Mouse (Mus musculus) hindlimb bud, embryonic 11.5 days (tissue): ENCODE measurements around the gene Ltbp1.

ENCODE experiments used
- DNase-seq: peaks from one replicate; pipeline ENCODE4 v3.0.0-alpha.2; 2012; ENCODE audit warnings: low read depth, low spot score; ENCODE audit errors: extremely low spot score

Gene Ltbp1

GRCm38 (mm10) chr17:75347414-75347813, 342.0 kb downstream of the Ltbp1 start:
- no peak for DNase-seq

DNA sequence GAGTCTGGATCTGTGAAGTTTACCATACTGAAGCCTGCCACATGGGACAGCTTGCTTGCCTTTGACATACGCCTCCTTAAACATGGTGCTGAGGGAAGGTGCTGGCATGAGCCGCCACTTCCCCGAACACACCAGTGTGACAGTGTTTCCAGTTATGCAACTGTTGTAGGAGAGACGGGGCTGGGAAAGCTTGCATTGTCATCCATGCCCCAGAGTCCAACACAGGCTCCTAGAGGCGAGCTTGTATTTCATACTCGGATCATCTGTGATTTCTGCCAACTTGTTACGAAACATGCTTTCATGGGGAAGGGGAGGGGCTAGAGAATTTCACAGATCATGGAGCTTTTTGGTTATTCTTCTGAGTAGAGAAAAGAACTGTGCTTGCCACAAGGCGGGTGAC, 343.7 kb downstream of the Ltbp1 start:
- DNase-seq: no peak

DNA sequence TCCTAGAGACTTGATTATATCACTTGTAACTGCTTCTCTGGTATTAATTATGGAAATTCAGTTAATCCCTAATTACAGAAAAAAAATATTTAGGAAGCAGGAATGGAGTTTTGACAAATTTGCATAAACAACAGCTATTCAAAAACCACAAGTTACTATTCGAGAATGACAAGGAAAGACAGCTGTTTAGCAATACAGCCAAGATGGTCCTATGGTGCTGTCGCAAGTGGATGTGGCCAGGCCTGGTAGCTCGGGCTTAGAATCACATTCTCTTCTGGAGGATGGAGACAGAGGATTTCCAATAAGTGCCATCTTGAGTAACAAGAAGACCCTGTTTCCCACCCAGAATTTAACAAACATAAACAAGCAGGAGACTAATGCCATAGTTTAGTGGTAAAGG, 344.2 kb downstream of the Ltbp1 start:
- no peak for DNase-seq

DNA sequence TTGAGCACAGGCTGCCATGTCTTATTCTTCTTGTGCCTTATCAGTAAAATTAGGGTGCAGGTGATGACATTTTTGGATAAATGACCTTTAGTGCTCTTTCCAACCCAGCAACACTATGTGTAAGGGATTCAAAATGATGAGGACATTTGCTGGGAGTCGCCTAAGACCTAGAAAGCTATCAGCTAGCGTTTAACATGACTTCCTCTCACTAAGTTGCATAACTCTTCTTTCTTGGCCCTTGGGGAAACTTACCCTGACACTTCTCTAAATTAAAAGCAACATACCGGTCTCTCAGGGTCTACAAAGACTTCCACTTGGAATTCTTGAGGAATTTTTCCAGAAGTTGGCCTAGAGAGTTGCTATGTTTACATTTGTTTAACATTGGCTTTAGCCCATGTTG, 348.0 kb downstream of the Ltbp1 start:
- no peak for DNase-seq

- no peak for DNase-seq
Observed at GRCm38 (mm10) chr17:75355431-75355830, 350.1 kb downstream of the Ltbp1 start.

GRCm38 (mm10) chr17:75360111-75360510, 354.7 kb downstream of the Ltbp1 start:
- DNase-seq: no peak

- DNase-seq: no peak
Observed at GRCm38 (mm10) chr17:75366332-75366731, 361.0 kb downstream of the Ltbp1 start.

- DNase-seq: no peak
Observed at GRCm38 (mm10) chr17:75367486-75368155, 362.3 kb downstream of the Ltbp1 start.

DNA sequence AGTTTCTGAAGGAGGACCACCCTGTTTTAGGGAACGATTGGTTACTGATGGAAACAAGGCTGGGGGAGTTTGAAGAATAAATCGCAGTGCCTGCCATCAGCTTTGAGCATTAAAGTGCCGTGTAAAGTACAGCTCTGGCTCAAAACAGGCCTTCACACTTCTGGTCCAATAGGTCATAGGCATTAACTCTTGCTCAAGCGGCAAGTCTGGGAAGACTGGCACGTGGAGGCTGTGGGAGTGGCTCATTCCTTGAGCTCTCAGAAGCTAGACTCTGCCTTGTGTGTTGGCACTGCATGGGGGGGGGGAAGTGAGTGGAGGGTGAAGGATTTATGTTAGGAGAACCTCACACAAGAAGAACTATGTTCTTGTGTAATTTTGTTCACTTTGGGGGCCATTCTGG, 363.2 kb downstream of the Ltbp1 start:
- DNase-seq: no peak

- no peak for DNase-seq
Observed at GRCm38 (mm10) chr17:75369351-75369750, 364.0 kb downstream of the Ltbp1 start.

DNA sequence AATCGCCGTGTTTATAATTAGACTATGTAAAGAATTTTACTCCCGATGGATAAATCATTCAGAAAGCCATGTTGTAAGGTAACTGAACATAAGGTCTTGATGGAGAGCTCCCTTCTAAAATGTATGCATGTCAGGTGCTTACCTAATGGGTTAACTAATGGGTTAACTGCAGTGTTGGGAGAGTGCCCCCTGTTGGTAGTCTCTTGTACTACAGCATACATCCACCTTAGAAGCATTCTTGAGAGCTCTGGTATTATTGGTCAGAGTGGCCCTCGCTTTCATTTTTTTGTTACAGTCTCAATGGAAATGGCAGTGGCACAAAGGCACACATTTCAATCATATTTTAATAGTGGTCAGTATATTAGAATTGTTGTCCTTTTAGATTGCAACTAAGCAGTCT, 364.8 kb downstream of the Ltbp1 start:
- DNase-seq: no peak

GRCm38 (mm10) chr17:75371650-75372049, 366.3 kb downstream of the Ltbp1 start:
- DNase-seq: no peak

GRCm38 (mm10) chr17:75372371-75372770, 367.0 kb downstream of the Ltbp1 start:
- no peak for DNase-seq

DNA sequence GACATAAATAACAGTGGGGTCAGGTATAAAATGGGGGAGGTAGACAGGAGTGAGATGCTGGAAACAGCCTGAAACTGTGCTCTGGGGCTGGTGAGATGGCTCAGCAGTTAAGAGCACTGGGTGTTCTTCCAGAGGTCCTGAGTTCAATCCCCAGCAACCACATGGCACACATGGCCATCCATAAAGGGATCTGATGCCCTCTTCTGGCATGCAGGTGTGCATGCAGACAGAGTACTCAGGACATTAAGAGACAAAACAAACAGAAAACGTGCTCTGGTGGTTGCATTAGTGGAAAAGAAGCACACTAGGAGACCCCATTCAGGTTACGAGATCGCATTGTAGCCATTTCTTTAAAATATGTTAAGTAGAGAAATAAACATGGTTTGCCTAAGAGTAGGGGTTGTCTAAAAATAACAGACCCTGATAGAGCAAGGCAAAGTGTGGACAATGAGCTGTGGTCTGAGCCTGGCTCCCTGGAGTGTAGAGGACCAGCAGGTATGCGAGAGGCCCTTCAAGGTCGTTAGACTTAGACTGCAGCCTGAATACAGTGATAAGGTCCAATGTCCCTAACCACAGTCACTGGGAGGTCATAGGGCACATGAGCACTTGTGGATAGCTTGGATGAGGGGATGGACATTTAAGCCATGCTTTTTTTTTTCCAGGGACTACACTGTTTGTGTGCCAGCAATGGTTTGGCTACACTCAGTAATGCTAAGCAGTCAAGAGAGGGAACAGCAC, 369.1 kb downstream of the Ltbp1 start:
- DNase-seq: no peak

DNA sequence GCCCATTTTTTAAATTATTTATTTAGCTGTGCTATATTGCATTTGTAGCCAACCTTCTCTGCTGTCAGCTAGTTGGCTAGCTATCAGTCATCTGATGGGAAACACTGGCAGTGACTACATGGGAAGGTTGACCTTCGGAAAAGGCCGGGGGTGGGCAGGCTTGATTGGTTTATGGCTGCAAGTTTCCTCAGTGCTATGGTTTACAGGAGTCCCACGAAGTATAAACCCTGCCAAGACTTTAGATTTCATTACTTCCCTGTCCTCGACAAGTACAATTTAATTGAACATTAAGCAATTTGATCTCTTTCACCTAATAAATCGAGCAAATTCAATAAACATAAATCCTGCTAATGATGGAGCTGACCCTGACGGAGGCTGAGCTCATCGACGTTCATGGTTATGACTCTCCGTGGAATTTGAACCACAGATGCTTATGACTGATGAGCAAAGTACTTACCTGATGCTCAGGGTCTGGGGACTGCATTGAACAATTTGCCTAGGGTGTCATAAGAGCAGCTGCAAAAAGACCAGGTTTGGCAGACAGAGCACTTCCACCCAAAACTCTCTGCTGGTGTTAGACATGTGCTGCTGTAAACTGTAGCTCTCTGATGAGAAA, 373.0 kb downstream of the Ltbp1 start:
- DNase-seq: no peak

DNA sequence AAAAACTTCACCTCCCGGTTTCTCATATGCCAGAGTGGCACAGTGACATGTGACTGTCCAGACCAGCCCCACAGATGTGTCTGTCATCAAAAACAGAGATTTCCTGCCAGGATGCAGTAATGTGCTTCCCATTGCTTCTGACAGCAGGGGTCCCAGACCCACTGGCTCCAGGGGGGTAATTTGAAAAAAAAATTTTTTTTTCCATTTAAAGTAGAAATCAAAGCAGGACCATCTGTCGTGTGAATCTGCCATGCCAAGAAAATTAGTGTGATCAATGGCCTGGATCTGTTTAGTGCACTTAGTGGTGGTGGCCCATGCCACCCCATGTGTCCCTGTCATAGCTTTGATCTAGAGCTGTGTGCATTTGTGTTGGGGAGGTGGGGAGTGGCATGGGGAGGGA, 374.8 kb downstream of the Ltbp1 start:
- DNase-seq: no peak

- no peak for DNase-seq
Observed at GRCm38 (mm10) chr17:75388402-75388801, 383.0 kb downstream of the Ltbp1 start.

- no peak for DNase-seq
Observed at GRCm38 (mm10) chr17:75390142-75390541, 384.8 kb downstream of the Ltbp1 start.

- no peak for DNase-seq
Observed at GRCm38 (mm10) chr17:75391429-75392192, 386.2 kb downstream of the Ltbp1 start.

GRCm38 (mm10) chr17:75406405-75406804, 401.0 kb downstream of the Ltbp1 start:
- no peak for DNase-seq

- no peak for DNase-seq
Observed at GRCm38 (mm10) chr17:75416861-75417260, 411.5 kb downstream of the Ltbp1 start.
